Mouse (Mus musculus) brain, embryonic 14.5 days (tissue): ENCODE results near the gene Map3k4.

Source experiments
- CTCF ChIP-seq: fragments of 200-500 bp; IDR thresholded peaks from 2 replicates; pipeline ENCODE4 v1.5.1; 2012; ENCODE audit warnings: inconsistent platforms, mild to moderate bottlenecking, moderate library complexity, borderline replicate concordance; ENCODE audit not compliant: insufficient read depth, insufficient read length; ENCODE audit errors: extremely low read depth
- POLR2A ChIP-seq: fragments of 200-500 bp; IDR thresholded peaks from 2 replicates; pipeline ENCODE4 v1.6.1; 2012; ENCODE audit warnings: mild to moderate bottlenecking, inconsistent platforms, borderline replicate concordance; ENCODE audit not compliant: poor library complexity, insufficient read depth, insufficient read length, severe bottlenecking; ENCODE audit errors: extremely low read depth

GRCm38 (mm10) chr17:12205015-12205693 lies 113.4 kb downstream of the Map3k4 start:
- TF ChIP-seq CTCF: no peak
- no peak for TF ChIP-seq POLR2A
